Mouse (Mus musculus): ENCODE results near the gene R3hdm1. TPM values are rescaled to one million over a fixed set of nuclear protein-coding genes. Genes with fewer than 3 reads are reported as not detected.
"Not testable (repeated sequence)": the region's sequence is repeated elsewhere in the genome, so short reads cannot be mapped to it uniquely, and the experiment has no call there.

Gene R3hdm1
- polyA plus RNA-seq, 1 experiment from 2014 or later = 79.3 TPM

GRCm38 (mm10) chr1:128244727-128245355, 141.7 kb downstream of the R3hdm1 start:
- Histone ChIP-seq H3K36me3 (no peaks in the 10 kb centered on the region), H3K9ac (peak overlapping the region; percentile 72), H3K4me2 (replicated peaks) (peak overlapping the region; percentile 91), H3K27ac (peak overlapping the region; percentile 57; the same call in 1 of the 2 replicates), H3K4me1 (peaks cover 8% of the 10 kb centered on the region; the same call in 1 of the 2 replicates), H3K27me3 (replicated peaks) (no peaks in the 10 kb centered on the region), H3K9me3 (no peaks in the 10 kb centered on the region), H3K4me3 (peak overlapping the region; percentile 62)
- WGBS = 1% methylated on average over 19 of the region's 19 CpGs
- ATAC-seq (ENCODE audit: low FRiP score, low read depth) = peak; percentile 59

GRCm38 (mm10) chr1:128267061-128267460, 164.0 kb downstream of the R3hdm1 start:
- not testable (repeated sequence) for H3K4me1 ChIP-seq; H3K9me3 ChIP-seq; H3K27ac ChIP-seq; H3K4me3 ChIP-seq; H3K27me3 ChIP-seq (replicated peaks); H3K4me2 ChIP-seq (replicated peaks); ATAC-seq (ENCODE audit: low FRiP score, low read depth); H3K9ac ChIP-seq
- 83% methylated on average over 7 of the region's 7 CpGs for WGBS
- H3K36me3 ChIP-seq = peaks cover 71% of the 10 kb centered on the region

- WGBS = 92% methylated on average over 3 of the region's 3 CpGs
- H3K36me3 ChIP-seq = peaks cover 78% of the 10 kb centered on the region
Observed at GRCm38 (mm10) chr1:128270731-128271130, 167.6 kb downstream of the R3hdm1 start.

GRCm38 (mm10) chr1:128275908-128276307, 172.8 kb downstream of the R3hdm1 start:
- Histone ChIP-seq H3K27me3 (replicated peaks) (no peaks in the 10 kb centered on the region), H3K4me3 (no peak overlapping the region), H3K9ac (no peak overlapping the region), H3K4me1 (no peaks in the 10 kb centered on the region), H3K4me2 (replicated peaks) (no peak overlapping the region), H3K36me3 (peaks cover 78% of the 10 kb centered on the region), H3K9me3 (no peaks in the 10 kb centered on the region), H3K27ac (no peak overlapping the region)
- 98% methylated on average over 1 of the region's 1 CpGs for WGBS
- ATAC-seq (ENCODE audit: low FRiP score, low read depth) = no peak

More at GRCm38 (mm10) chr1:128270731-128271130, 167.6 kb downstream of the R3hdm1 start:
- H3K27me3 ChIP-seq (replicated peaks) = no peaks in the 10 kb centered on the region
- H3K27ac ChIP-seq = no peak overlapping the region
- ATAC-seq (ENCODE audit: low FRiP score, low read depth) = no peak
- H3K4me3 ChIP-seq = no peak overlapping the region
- no peak overlapping the region for H3K9ac ChIP-seq
- no peak overlapping the region for H3K4me2 ChIP-seq (replicated peaks)
- no peaks in the 10 kb centered on the region for H3K9me3 ChIP-seq
- no peaks in the 10 kb centered on the region for H3K4me1 ChIP-seq

- Histone ChIP-seq H3K4me3 (no peak overlapping the region), H3K27ac (no peak overlapping the region), H3K9me3 (0 out of 2 replicates have a peak, but pooled peaks cover 3% of the 10 kb centered on the region), H3K4me2 (replicated peaks) (no peak overlapping the region), H3K27me3 (replicated peaks) (no peaks in the 10 kb centered on the region), H3K9ac (no peak overlapping the region), H3K4me1 (no peaks in the 10 kb centered on the region), H3K36me3 (peaks cover 64% of the 10 kb centered on the region)
- ATAC-seq (ENCODE audit: low FRiP score, low read depth) = no peak
- WGBS = 94% methylated on average over 3 of the region's 3 CpGs
Observed at GRCm38 (mm10) chr1:128278563-128278962, 175.5 kb downstream of the R3hdm1 start.

- Histone ChIP-seq H3K4me2 (replicated peaks) (no peak overlapping the region), H3K36me3 (peaks cover 43% of the 10 kb centered on the region), H3K9me3 (0 out of 2 replicates have a peak, but pooled peaks cover 3% of the 10 kb centered on the region), H3K9ac (no peak overlapping the region), H3K27ac (no peak overlapping the region), H3K27me3 (replicated peaks) (no peaks in the 10 kb centered on the region), H3K4me3 (no peak overlapping the region), H3K4me1 (no peaks in the 10 kb centered on the region)
- no peak for ATAC-seq (ENCODE audit: low FRiP score, low read depth)
- WGBS = 99% methylated on average over 3 of the region's 3 CpGs
Observed at GRCm38 (mm10) chr1:128281753-128282152, 178.7 kb downstream of the R3hdm1 start.

- Histone ChIP-seq H3K4me2 (replicated peaks) (no peak overlapping the region), H3K4me3 (no peak overlapping the region), H3K27me3 (replicated peaks) (no peaks in the 10 kb centered on the region), H3K9ac (no peak overlapping the region), H3K36me3 (peaks cover 33% of the 10 kb centered on the region), H3K9me3 (0 out of 2 replicates have a peak, but pooled peaks cover 3% of the 10 kb centered on the region), H3K27ac (no peak overlapping the region), H3K4me1 (no peaks in the 10 kb centered on the region)
- 93% methylated on average over 3 of the region's 3 CpGs for WGBS
- no peak for ATAC-seq (ENCODE audit: low FRiP score, low read depth)
Observed at GRCm38 (mm10) chr1:128282924-128283323, 179.8 kb downstream of the R3hdm1 start.

GRCm38 (mm10) chr1:128284157-128284690, 181.1 kb downstream of the R3hdm1 start:
- Histone ChIP-seq H3K9ac (no peak overlapping the region), H3K4me3 (no peak overlapping the region), H3K27ac (no peak overlapping the region), H3K4me1 (no peaks in the 10 kb centered on the region), H3K9me3 (0 out of 2 replicates have a peak, but pooled peaks cover 3% of the 10 kb centered on the region), H3K36me3 (peaks cover 20% of the 10 kb centered on the region), H3K27me3 (replicated peaks) (no peaks in the 10 kb centered on the region), H3K4me2 (replicated peaks) (no peak overlapping the region)
- 79% methylated on average over 8 of the region's 8 CpGs for WGBS
- no peak for ATAC-seq (ENCODE audit: low FRiP score, low read depth)

GRCm38 (mm10) chr1:128285136-128285535, 182.0 kb downstream of the R3hdm1 start:
- H3K9me3 ChIP-seq = 0 out of 2 replicates have a peak, but pooled peaks cover 3% of the 10 kb centered on the region
- no peaks in the 10 kb centered on the region for H3K27me3 ChIP-seq (replicated peaks)
- peaks cover 11% of the 10 kb centered on the region for H3K36me3 ChIP-seq
- H3K27ac ChIP-seq = no peak overlapping the region
- ATAC-seq (ENCODE audit: low FRiP score, low read depth) = no peak
- 91% methylated on average over 9 of the region's 9 CpGs for WGBS
- H3K4me3 ChIP-seq = no peak overlapping the region
- H3K4me2 ChIP-seq (replicated peaks) = no peak overlapping the region
- no peak overlapping the region for H3K9ac ChIP-seq
- no peaks in the 10 kb centered on the region for H3K4me1 ChIP-seq

MicroRNA genes within 50 kb of the gene (microRNA counts, 519-probe panel; counts per million panel counts)
- 2,245 counts per million, percentile 69 among the panel's probes with 10 or more counts for microRNA mmu-miR-128

Small RNAs within 50 kb of the gene (microRNA-seq; reads per million reads assigned to microRNA genes)
- 246 reads per million, percentile 62 among the genes with 10 or more reads in this experiment for gene Mir128-1

Other genes starting within 250 kb of the R3hdm1 start
- 0.05 TPM in 1 of 2 replicates, not detected in the other for gene Map3k19, start 248.3 kb upstream of the R3hdm1 start, polyA plus RNA-seq (2016; fragmentation: Nextera tagmentation; extraction: Ambion mirVana)
- 18.5 and 20.2 TPM in 2 replicates for gene Rab3gap1, start 234.5 kb upstream of the R3hdm1 start, polyA plus RNA-seq (2016; fragmentation: Nextera tagmentation; extraction: Ambion mirVana)
- 8.2 and 8.4 TPM in 2 replicates for gene Zranb3, start 254 bp upstream of the R3hdm1 start, polyA plus RNA-seq (2016; fragmentation: Nextera tagmentation; extraction: Ambion mirVana)
- gene Ubxn4, start 140.7 kb downstream of the R3hdm1 start, polyA plus RNA-seq (2016; fragmentation: Nextera tagmentation; extraction: Ambion mirVana) = 73.6 and 80.1 TPM in 2 replicates
- 0.04 and 0.08 TPM in 2 replicates for gene Lct, start 225.0 kb downstream of the R3hdm1 start, polyA plus RNA-seq (2016; fragmentation: Nextera tagmentation; extraction: Ambion mirVana)

Measured in neural tube, embryonic 12.5 days (tissue).